Mouse (Mus musculus) ES-Bruce4 (cell line): ENCODE measurements around the gene Dab1. TPM values are rescaled to one million over a fixed set of nuclear protein-coding genes. Genes with fewer than 3 reads are reported as not detected.

ENCODE experiments used
- H3K27ac ChIP-seq: 2 replicates; pipeline ENCODE4 v1.5.1; 2012; ENCODE audit warnings: low read length, inconsistent platforms; ENCODE audit not compliant: insufficient read depth
- H3K27me3 ChIP-seq: 2 replicates; pipeline ENCODE4 v1.6.1; 2012; ENCODE audit warnings: mild to moderate bottlenecking, low read length, inconsistent platforms; ENCODE audit not compliant: control insufficient read depth, poor library complexity, insufficient read depth, severe bottlenecking
- H3K36me3 ChIP-seq: 2 replicates; pipeline ENCODE4 v1.6.1; 2012; ENCODE audit warnings: inconsistent platforms, mild to moderate bottlenecking, low read length, moderate library complexity; ENCODE audit not compliant: control insufficient read depth, poor library complexity, insufficient read depth, severe bottlenecking
- H3K4me1 ChIP-seq: one replicate; pipeline ENCODE4 v1.8.1; 2011; ENCODE audit warnings: low read length; ENCODE audit not compliant: control insufficient read depth, insufficient read depth
- H3K4me3 ChIP-seq: 2 replicates; pipeline ENCODE4 v1.5.1; 2011; ENCODE audit warnings: low read depth, mild to moderate bottlenecking, low read length
- H3K9ac ChIP-seq: 2 replicates; pipeline ENCODE4 v1.6.1; 2012; ENCODE audit warnings: low read depth, mild to moderate bottlenecking, inconsistent platforms; ENCODE audit not compliant: poor library complexity, severe bottlenecking
- H3K9me3 ChIP-seq: replicated peaks from 2 replicates; pipeline ENCODE4 v1.6.1; 2012; ENCODE audit warnings: mild to moderate bottlenecking, low read length, inconsistent platforms; ENCODE audit not compliant: control insufficient read depth, poor library complexity, insufficient read depth, severe bottlenecking
- CTCF ChIP-seq: IDR thresholded peaks from one replicate; pipeline ENCODE4 v1.8.1; 2011; ENCODE audit warnings: low read depth, low read length
- EP300 ChIP-seq: IDR thresholded peaks from 2 replicates; pipeline ENCODE4 v1.6.1; 2011; ENCODE audit warnings: low read depth, low read length; ENCODE audit not compliant: insufficient read depth
- POLR2A ChIP-seq: IDR thresholded peaks from one replicate; pipeline ENCODE4 v1.8.1; 2011; ENCODE audit warnings: low read length; ENCODE audit not compliant: insufficient read depth
- polyA plus RNA-seq: library from polyadenylated mRNA; stranded (reverse); fragments of >200 nt; gene quantifications from 2 replicates; pipeline ENCODE4 v1.2.4, GENCODE M21; 2011; ENCODE audit warnings: low read depth; ENCODE audit not compliant: missing spikeins, insufficient read depth, insufficient read length

Gene Dab1
- polyA plus RNA-seq, 1 experiment = 4.8 TPM

DNA sequence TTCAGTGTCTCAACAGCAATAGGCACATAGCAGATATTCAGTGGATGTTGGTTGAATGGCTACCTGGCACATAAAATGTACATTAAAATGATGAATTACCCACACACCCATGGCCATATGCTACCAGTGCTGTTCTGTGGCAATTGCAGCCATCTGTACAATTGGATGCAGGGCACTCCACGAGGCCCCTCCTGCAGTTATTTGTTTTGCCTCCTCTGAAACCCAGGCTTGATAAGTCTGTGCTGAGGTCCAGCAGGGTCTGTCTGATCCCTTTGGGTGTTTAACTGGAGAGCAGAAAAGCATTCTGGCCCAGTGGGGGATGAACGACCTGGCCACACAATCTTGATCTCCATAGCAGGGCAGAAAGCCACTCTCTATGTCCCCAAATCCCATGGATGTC lies 796.3 kb downstream of the Dab1 start:
- Histone ChIP-seq H3K27ac (no peak overlapping the region), H3K4me3 (no peak overlapping the region), H3K9ac (no peak overlapping the region), H3K4me1 (no peaks in the 10 kb centered on the region), H3K36me3 (no peaks in the 10 kb centered on the region), H3K27me3 (no peaks in the 10 kb centered on the region), H3K9me3 (no peaks in the 10 kb centered on the region)
- TF ChIP-seq EP300 = no peak

DNA sequence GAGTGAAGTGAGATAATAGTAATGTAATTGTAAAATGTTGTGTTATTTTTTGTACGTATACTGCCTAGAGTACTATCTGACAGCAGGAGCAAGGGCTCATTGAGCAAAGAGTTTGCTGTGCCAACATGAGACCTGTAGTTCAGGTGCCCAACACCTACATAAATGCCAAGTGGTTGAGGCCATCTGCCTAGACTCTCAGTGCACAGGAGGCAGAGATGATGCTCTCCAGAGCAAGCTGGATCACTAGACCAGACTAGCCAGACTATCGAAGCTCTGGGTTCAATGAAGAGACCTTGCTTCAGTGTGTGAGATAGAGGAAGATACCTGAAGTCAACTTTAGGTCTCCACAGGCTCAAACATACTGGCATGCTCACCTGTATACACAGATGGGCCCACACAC lies 799.2 kb downstream of the Dab1 start:
- Histone ChIP-seq H3K4me3 (no peak overlapping the region), H3K27ac (no peak overlapping the region), H3K27me3 (no peaks in the 10 kb centered on the region), H3K4me1 (no peaks in the 10 kb centered on the region), H3K9me3 (no peaks in the 10 kb centered on the region), H3K9ac (no peak overlapping the region), H3K36me3 (no peaks in the 10 kb centered on the region)
- TF ChIP-seq CTCF (no peak), POLR2A (no peak), EP300 (no peak)

GRCm38 (mm10) chr4:104420983-104421680 lies 802.0 kb downstream of the Dab1 start:
- Histone ChIP-seq H3K27me3 (no peaks in the 10 kb centered on the region), H3K4me1 (no peaks in the 10 kb centered on the region), H3K36me3 (no peaks in the 10 kb centered on the region), H3K9ac (no peak overlapping the region), H3K27ac (no peak overlapping the region), H3K4me3 (no peak overlapping the region), H3K9me3 (no peaks in the 10 kb centered on the region)
- TF ChIP-seq EP300 (no peak), POLR2A (no peak), CTCF (no peak)

DNA sequence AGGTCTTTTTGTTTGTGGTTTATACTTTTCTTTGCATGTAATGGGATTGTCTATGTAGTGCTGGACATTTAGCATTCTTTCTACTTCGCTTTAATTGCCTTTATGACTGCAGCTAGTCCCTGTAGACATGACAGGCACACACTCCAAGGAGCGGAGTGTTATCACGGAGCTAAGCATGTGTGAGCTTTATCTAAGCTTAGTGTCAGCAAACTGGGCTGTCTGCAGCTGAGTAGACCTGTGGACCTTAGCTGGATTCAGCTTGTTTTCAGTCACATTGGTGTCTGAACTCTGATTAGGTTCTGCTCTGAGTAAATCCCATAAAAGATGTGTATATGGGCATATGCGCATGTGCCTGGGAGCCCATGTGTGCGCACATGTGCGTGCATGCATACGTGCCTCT lies 810.0 kb downstream of the Dab1 start:
- H3K9ac ChIP-seq = no peak overlapping the region
- TF ChIP-seq POLR2A = no peak
- TF ChIP-seq EP300 = no peak
- TF ChIP-seq CTCF = no peak
- no peak overlapping the region for H3K4me3 ChIP-seq
- H3K27ac ChIP-seq = no peak overlapping the region
- H3K9me3 ChIP-seq = no peaks in the 10 kb centered on the region
- no peaks in the 10 kb centered on the region for H3K27me3 ChIP-seq
- no peaks in the 10 kb centered on the region for H3K36me3 ChIP-seq
- H3K4me1 ChIP-seq = no peaks in the 10 kb centered on the region

GRCm38 (mm10) chr4:104431231-104431855 lies 812.2 kb downstream of the Dab1 start:
- Histone ChIP-seq H3K27ac (no peak overlapping the region), H3K4me1 (no peaks in the 10 kb centered on the region), H3K9me3 (no peaks in the 10 kb centered on the region), H3K4me3 (no peak overlapping the region), H3K9ac (no peak overlapping the region), H3K27me3 (no peaks in the 10 kb centered on the region), H3K36me3 (no peaks in the 10 kb centered on the region)
- TF ChIP-seq EP300 = no peak
- no peak for TF ChIP-seq CTCF
- no peak for TF ChIP-seq POLR2A

DNA sequence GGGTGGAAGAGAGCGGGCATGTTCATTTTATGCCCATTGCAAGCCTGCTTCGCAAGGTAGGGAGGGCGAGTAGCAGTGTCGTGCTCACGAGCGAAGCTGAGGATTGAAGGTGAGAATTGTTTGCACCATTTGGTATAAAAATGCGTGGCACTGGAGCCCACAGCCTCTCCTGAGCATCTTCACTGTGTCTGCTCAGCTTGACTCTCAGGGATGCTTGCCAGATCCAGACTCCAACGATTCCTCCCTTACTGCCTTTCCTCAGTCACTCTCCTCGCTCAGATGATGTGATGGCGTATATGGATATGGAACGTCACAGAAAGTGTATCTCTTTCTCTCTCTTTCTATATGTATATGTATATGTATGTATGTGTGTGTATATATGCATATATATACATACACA lies 813.0 kb downstream of the Dab1 start:
- Histone ChIP-seq H3K9ac (no peak overlapping the region), H3K27ac (no peak overlapping the region), H3K36me3 (no peaks in the 10 kb centered on the region), H3K4me1 (no peaks in the 10 kb centered on the region), H3K9me3 (no peaks in the 10 kb centered on the region), H3K4me3 (no peak overlapping the region), H3K27me3 (no peaks in the 10 kb centered on the region)
- TF ChIP-seq POLR2A = no peak
- no peak for TF ChIP-seq EP300
- TF ChIP-seq CTCF = no peak
